Mouse (Mus musculus) lung, embryonic 16.5 days (tissue): ENCODE measurements around the gene Nr2f1. TPM values are rescaled to one million over a fixed set of nuclear protein-coding genes. Genes with fewer than 3 reads are reported as not detected.

Source experiments
- ATAC-seq: fragments of 200-750 bp; cut with Nextera tagmentation; 2 replicates; pipeline ENCODE4 v1.8.0; 2017; ENCODE audit warnings: low read depth, mild to moderate bottlenecking, moderate library complexity
- H3K27ac ChIP-seq: fragments of 300-500 bp; sonication (generic); 2 replicates; pipeline ENCODE4 v1.5.1; 2014; ENCODE audit warnings: mild to moderate bottlenecking, control low read depth, low read length
- H3K27me3 ChIP-seq: fragments of 300-500 bp; sonication (generic); 2 replicates; pipeline ENCODE4 v1.6.1; 2014; ENCODE audit warnings: low read depth, low read length, mixed read lengths; ENCODE audit not compliant: control insufficient read depth, insufficient read depth
- H3K36me3 ChIP-seq: fragments of 300-500 bp; sonication (generic); 2 replicates; pipeline ENCODE4 v1.6.1; 2014; ENCODE audit warnings: low read length; ENCODE audit not compliant: control insufficient read depth, insufficient read depth
- H3K4me1 ChIP-seq: fragments of 300-500 bp; sonication (generic); replicated peaks from 2 replicates; pipeline ENCODE4 v1.6.1; 2014; ENCODE audit warnings: low read length, mixed read lengths; ENCODE audit not compliant: control insufficient read depth, insufficient read depth
- H3K4me2 ChIP-seq: fragments of 300-500 bp; sonication (generic); 2 replicates; pipeline ENCODE4 v1.6.1; 2014; ENCODE audit warnings: low read depth, low read length, control low read depth
- H3K4me3 ChIP-seq: fragments of 300-500 bp; sonication (generic); 2 replicates; pipeline ENCODE4 v1.5.1; 2014; ENCODE audit warnings: mild to moderate bottlenecking, low read length, control low read depth
- H3K9ac ChIP-seq: fragments of 300-500 bp; sonication (generic); 2 replicates; pipeline ENCODE4 v1.6.1; 2014; ENCODE audit warnings: low read length, control low read depth
- H3K9me3 ChIP-seq: fragments of 300-500 bp; sonication (generic); 2 replicates; pipeline ENCODE4 v1.6.1; 2016; ENCODE audit warnings: low read length; ENCODE audit not compliant: control insufficient read depth
- WGBS: fragments of 180-500 bp; shearing (Covaris S2); extraction: QIAGEN DNeasy Blood & Tissue Kit; methylation state at CpG from one replicate; pipeline ENCODE4 v1.1.7; 2014; 5-methylcytosine and 5-hydroxymethylcytosine counted together
- polyA plus RNA-seq: library from polyadenylated mRNA; unstranded; fragments of >200 nt; fragmentation: Nextera tagmentation; extraction: Ambion mirVana; gene quantifications from 2 replicates; pipeline ENCODE4 v1.2.1, GENCODE M21; 2015

The Nr2f1 gene
- polyA plus RNA-seq, 1 experiment from 2014 or later = 3.7 TPM

DNA sequence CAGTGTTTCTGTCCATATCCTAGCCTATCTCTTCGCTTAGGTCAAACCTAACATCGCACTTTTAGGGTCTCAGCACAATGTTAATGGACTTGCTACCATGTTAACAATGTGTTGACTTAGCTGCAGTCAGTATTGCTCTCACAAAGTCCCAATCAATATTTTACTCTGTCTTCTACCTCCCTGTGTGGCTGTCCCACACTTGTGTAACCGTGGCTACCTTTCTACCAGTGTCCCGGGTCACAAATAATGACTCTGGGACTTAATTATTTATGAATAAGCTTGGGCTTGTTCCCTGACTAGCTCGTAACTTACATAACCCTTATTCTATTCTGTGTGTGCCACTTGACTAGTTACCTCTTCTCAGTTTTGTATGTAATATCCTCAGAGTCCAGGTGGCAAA, 42.1 kb downstream of the Nr2f1 start:
- WGBS = 87% methylated on average over 5 of the region's 5 CpGs
- Histone ChIP-seq H3K9me3 (no peaks in the 10 kb centered on the region), H3K27me3 (peaks cover 4% of the 10 kb centered on the region; the same call in 1 of the 2 replicates), H3K4me2 (no peak overlapping the region), H3K27ac (no peak overlapping the region), H3K4me3 (no peak overlapping the region), H3K36me3 (no peaks in the 10 kb centered on the region), H3K9ac (no peak overlapping the region), H3K4me1 (no peaks in the 10 kb centered on the region)
- no peak for ATAC-seq

Other genes starting within 250 kb of the Nr2f1 start
- 1.3 and 1.4 TPM in 2 replicates for gene Pou5f2, start 174.9 kb downstream of the Nr2f1 start, polyA plus RNA-seq